21 mouse cellular contexts compared by ENCODE assay signal in genomic region chr1:42489563-42489962, GRCm38 (mm10).
DNase-seq lines count a peak whose midpoint lies in the region; ATAC-seq and TF ChIP-seq lines count a peak whose summit lies in the region.
"Had no signal": no experiment of that assay in that cellular context is flagged by ENCODE, and none has a peak within 500 bp of the region (broad histone marks: within the 10 kb centered on the region; RNA-seq: fewer than 3 reads in every experiment).

No protein-coding gene starts in this region.

- 0 out of 2 replicates have a peak, but pooled peaks have one; percentile 16 for ATAC-seq in forebrain, embryonic 11.5 days (replicated peaks; ENCODE audit: low FRiP score)
- no peak for ATAC-seq in forebrain, embryonic 12.5 days (ENCODE audit: low FRiP score)
- peak; percentile 78 for ATAC-seq in hindbrain, embryonic 15.5 days (ENCODE audit: low FRiP score, low read depth)
- ATAC-seq in megakaryocyte-erythroid progenitor cell, adult 5-6 weeks (replicated peaks; ENCODE audit: low FRiP score, low TSS enrichment, poor library complexity, severe bottlenecking), result no peak
- no peak for ATAC-seq in monocyte, adult 5-6 weeks (replicated peaks; ENCODE audit: insufficient number of reproducible peaks, low FRiP score, low TSS enrichment, poor library complexity, severe bottlenecking)
- ATAC-seq: activated CD4-positive, CD25-positive, alpha-beta regulatory T cell, adult 4 months; intestine, embryonic 16.5 days had no signal

- H3K4me3 ChIP-seq in forebrain, embryonic 11.5 days (ENCODE audit: low read depth, low read length), result no peak overlapping the region
- no peak overlapping the region for H3K4me3 ChIP-seq in forebrain, embryonic 12.5 days (replicated peaks)
- no peak overlapping the region for H3K4me3 ChIP-seq in hindbrain, embryonic 15.5 days
- H3K4me3 ChIP-seq: embryonic facial prominence, embryonic 15.5 days; heart, embryonic 13.5 days; limb, embryonic 15.5 days; liver, embryonic 15.5 days; stomach, embryonic 15.5 days had no signal

- H3K36me3 ChIP-seq in forebrain, embryonic 11.5 days (ENCODE audit: control insufficient read depth, insufficient read depth, low read length), result no peaks in the 10 kb centered on the region
- no peaks in the 10 kb centered on the region for H3K36me3 ChIP-seq in forebrain, embryonic 12.5 days (replicated peaks)
- H3K36me3 ChIP-seq in hindbrain, embryonic 15.5 days, result no peaks in the 10 kb centered on the region
- H3K36me3 ChIP-seq: embryonic facial prominence, embryonic 15.5 days; G1E; heart, embryonic 13.5 days; limb, embryonic 15.5 days; liver, embryonic 15.5 days; stomach, embryonic 15.5 days had no signal

- peaks cover 12% of the 10 kb centered on the region for H3K4me1 ChIP-seq in forebrain, embryonic 11.5 days (replicated peaks; ENCODE audit: control insufficient read depth, insufficient read depth, low read length)
- peaks cover 22% of the 10 kb centered on the region for H3K4me1 ChIP-seq in forebrain, embryonic 12.5 days
- H3K4me1 ChIP-seq in hindbrain, embryonic 15.5 days (replicated peaks), result peaks cover 11% of the 10 kb centered on the region
- H3K4me1 ChIP-seq: liver, embryonic 15.5 days had no signal

- H3K4me2 ChIP-seq in forebrain, embryonic 11.5 days (ENCODE audit: low read depth, low read length, severe bottlenecking), result no peak overlapping the region
- H3K4me2 ChIP-seq in forebrain, embryonic 12.5 days, result no peak overlapping the region
- H3K4me2 ChIP-seq in hindbrain, embryonic 15.5 days, result no peak overlapping the region
- H3K4me2 ChIP-seq: embryonic facial prominence, embryonic 15.5 days; heart, embryonic 13.5 days; limb, embryonic 15.5 days; liver, embryonic 15.5 days; stomach, embryonic 15.5 days had no signal

- 33% methylated on average over 5 of the region's 5 CpGs for whole genome bisulfite sequencing in forebrain, embryonic 11.5 days
- WGBS in forebrain, embryonic 12.5 days, result 45% methylated on average over 5 of the region's 5 CpGs
- 28% methylated on average over 5 of the region's 5 CpGs for WGBS in hindbrain, embryonic 15.5 days

- H3K27ac ChIP-seq in forebrain, embryonic 11.5 days (ENCODE audit: low read depth, low read length), result no peak overlapping the region
- H3K27ac ChIP-seq in forebrain, embryonic 12.5 days, result no peak overlapping the region
- H3K27ac ChIP-seq in hindbrain, embryonic 15.5 days (replicated peaks), result no peak overlapping the region
- H3K27ac ChIP-seq: embryonic facial prominence, embryonic 15.5 days; heart, embryonic 13.5 days; limb, embryonic 15.5 days; liver, embryonic 15.5 days; macrophage; stomach, embryonic 15.5 days had no signal

- no peak overlapping the region for H3K9ac ChIP-seq in forebrain, embryonic 11.5 days (ENCODE audit: low read length)
- H3K9ac ChIP-seq in forebrain, embryonic 12.5 days, result no peak overlapping the region
- H3K9ac ChIP-seq in hindbrain, embryonic 15.5 days, result no peak overlapping the region
- H3K9ac ChIP-seq: embryonic facial prominence, embryonic 15.5 days; heart, embryonic 13.5 days; limb, embryonic 15.5 days; liver, embryonic 15.5 days; stomach, embryonic 15.5 days had no signal

- TF ChIP-seq POLR2A in brain, embryonic 14.5 days (IDR thresholded peaks at IDR 0.05; ENCODE audit: borderline replicate concordance, extremely low read depth, insufficient read depth, insufficient read length, poor library complexity, severe bottlenecking), result no peak

- no peak for TF ChIP-seq CTCF in brain, embryonic 14.5 days (IDR thresholded peaks at IDR 0.05; ENCODE audit: borderline replicate concordance, extremely low read depth, insufficient read depth, insufficient read length)

- peaks cover 5% of the 10 kb centered on the region; the same call in 1 of the 2 replicates for H3K27me3 ChIP-seq in forebrain, embryonic 11.5 days (ENCODE audit: control insufficient read depth, insufficient read depth, low read length)
- H3K27me3 ChIP-seq in forebrain, embryonic 12.5 days, result peaks cover 21% of the 10 kb centered on the region
- H3K27me3 ChIP-seq in hindbrain, embryonic 15.5 days, result no peaks in the 10 kb centered on the region
- H3K27me3 ChIP-seq: stomach, embryonic 15.5 days had no signal

- H3K9me3 ChIP-seq in forebrain, embryonic 11.5 days (ENCODE audit: control insufficient read depth, low read length), result no peaks in the 10 kb centered on the region
- no peaks in the 10 kb centered on the region for H3K9me3 ChIP-seq in forebrain, embryonic 12.5 days
- H3K9me3 ChIP-seq in hindbrain, embryonic 15.5 days, result no peaks in the 10 kb centered on the region
- H3K9me3 ChIP-seq: embryonic facial prominence, embryonic 15.5 days; heart, embryonic 13.5 days; limb, embryonic 15.5 days; liver, embryonic 15.5 days; stomach, embryonic 15.5 days had no signal

- no peak for DNase-seq in forebrain, embryonic 11.5 days (ENCODE audit: low spot score)
- peak; percentile 40 to 55 for DNase-seq in kidney, postnatal 4 days
- no peak for DNase-seq in kidney, adult 11 months
- DNase-seq in brain, embryonic 14.5 days (ENCODE audit: low read depth), result peak; percentile 54
- DNase-seq: adrenal gland, postnatal 10 days; cerebellum, adult 9-11 months; layer of hippocampus, postnatal 36 days; thymus, adult 18-20 months had no signal

Comparison
In these comparisons a context has a peak if more than half of its experiments do, and no peak if none do; other contexts are left out.
1. ATAC-seq: peak in forebrain, embryonic 11.5 days (single experiment) and hindbrain, embryonic 15.5 days (single experiment); none in forebrain, embryonic 12.5 days (single experiment), megakaryocyte-erythroid progenitor cell, adult 5-6 weeks (single experiment) and monocyte, adult 5-6 weeks (single experiment).
2. DNase-seq: peak in kidney, postnatal 4 days (2 of 2) and brain, embryonic 14.5 days (single experiment); none in forebrain, embryonic 11.5 days (single experiment) and kidney, adult 11 months (single experiment).